Mouse (Mus musculus) intestine, embryonic 14.5 days (tissue): ENCODE results near the gene Reep6. TPM values are rescaled to one million over a fixed set of nuclear protein-coding genes. Genes with fewer than 3 reads are reported as not detected.
"Not testable (repeated sequence)": the region's sequence is repeated elsewhere in the genome, so short reads cannot be mapped to it uniquely, and the experiment has no call there.

ENCODE experiments used
- ATAC-seq: fragments of 200-750 bp; cut with Nextera tagmentation; replicated peaks from 2 replicates; pipeline ENCODE4 v1.8.0; 2017; ENCODE audit warnings: low read depth, moderate number of reproducible peaks, moderate TSS enrichment, moderate library complexity; ENCODE audit not compliant: low FRiP score, low TSS enrichment
- DNase-seq: peaks from one replicate; pipeline ENCODE4 v3.0.0-alpha.2; 2018; ENCODE audit warnings: low spot score
- H3K27ac ChIP-seq: fragments of 300-500 bp; sonication (generic); 2 replicates; pipeline ENCODE4 v1.5.1; 2014; ENCODE audit warnings: low read depth, mild to moderate bottlenecking, control low read depth
- H3K27me3 ChIP-seq: fragments of 300-500 bp; sonication (generic); replicated peaks from 2 replicates; pipeline ENCODE4 v1.6.1; 2014; ENCODE audit warnings: low read length, control low read depth; ENCODE audit not compliant: control insufficient read depth, insufficient read depth
- H3K36me3 ChIP-seq: fragments of 300-500 bp; sonication (generic); 2 replicates; pipeline ENCODE4 v1.6.1; 2014; ENCODE audit warnings: low read length, control low read depth; ENCODE audit not compliant: control insufficient read depth, insufficient read depth
- H3K4me1 ChIP-seq: fragments of 300-500 bp; sonication (generic); replicated peaks from 2 replicates; pipeline ENCODE4 v1.6.1; 2014; ENCODE audit warnings: low read length, control low read depth, mixed read lengths; ENCODE audit not compliant: control insufficient read depth, insufficient read depth
- H3K4me2 ChIP-seq: fragments of 300-500 bp; sonication (generic); 2 replicates; pipeline ENCODE4 v1.6.1; 2014; ENCODE audit warnings: low read length
- H3K4me3 ChIP-seq: fragments of 300-500 bp; sonication (generic); 2 replicates; pipeline ENCODE4 v1.5.1; 2014; ENCODE audit warnings: low read depth, low read length, control low read depth, mixed read lengths
- H3K9ac ChIP-seq: fragments of 300-500 bp; sonication (generic); 2 replicates; pipeline ENCODE4 v1.6.1; 2014; ENCODE audit warnings: mild to moderate bottlenecking, low read length
- H3K9me3 ChIP-seq: fragments of 300-500 bp; sonication (generic); 2 replicates; pipeline ENCODE4 v1.6.1; 2016; ENCODE audit warnings: low read length, control low read depth; ENCODE audit not compliant: control insufficient read depth
- WGBS: fragments of 180-500 bp; shearing (Covaris S2); extraction: QIAGEN DNeasy Blood & Tissue Kit; methylation state at CpG from one replicate; pipeline ENCODE4 v1.1.7; 2014; 5-methylcytosine and 5-hydroxymethylcytosine counted together
- polyA plus RNA-seq: library from polyadenylated mRNA; unstranded; fragments of >200 nt; fragmentation: Nextera tagmentation; extraction: Ambion mirVana; gene quantifications from 2 replicates; pipeline ENCODE4 v1.2.1, GENCODE M21; 2014

Gene Reep6
- polyA plus RNA-seq, 1 experiment from 2014 or later, result 58.1 TPM

DNA sequence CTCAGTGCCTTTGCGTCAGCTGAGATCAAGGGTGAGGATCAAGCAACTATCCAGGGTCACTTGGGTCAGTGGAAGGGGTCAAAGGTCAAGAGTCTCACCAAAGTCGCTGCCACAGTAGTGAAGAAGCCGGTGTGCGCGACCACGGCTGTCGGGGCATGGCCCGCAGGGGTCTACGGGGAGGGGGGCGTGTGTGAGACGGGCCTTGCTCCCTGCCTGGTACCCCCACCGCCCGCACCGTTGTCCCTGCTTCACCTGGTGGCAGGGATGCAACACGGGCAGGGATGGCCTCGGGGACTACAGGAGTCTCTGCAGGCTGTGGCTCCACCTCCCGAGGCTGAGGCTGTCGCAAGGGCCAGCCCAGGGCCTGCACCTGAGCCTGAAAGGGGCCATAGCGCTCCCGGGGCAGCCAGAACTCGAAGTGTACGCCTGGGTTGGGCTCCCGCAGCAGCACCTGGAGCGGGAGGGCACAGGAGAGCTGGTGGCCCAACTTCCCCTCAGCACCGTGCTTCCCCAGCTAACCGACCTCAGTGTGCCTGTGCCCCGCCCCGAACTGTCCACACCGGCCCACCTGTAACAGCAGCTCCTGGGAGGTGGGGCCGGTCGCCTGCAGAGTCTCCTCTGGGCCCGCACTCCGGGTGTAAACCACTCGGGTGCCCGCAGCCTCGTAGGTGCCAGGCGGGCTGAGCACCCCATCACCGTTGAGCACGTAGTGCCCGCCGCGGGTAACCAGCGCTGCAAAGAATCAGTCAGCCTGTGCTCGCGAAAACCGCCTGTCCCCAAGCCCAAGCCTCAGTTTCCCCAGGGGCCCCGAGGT is 11.9 kb downstream of the Reep6 start:
- Histone ChIP-seq H3K27me3 (peaks cover 64% of the 10 kb centered on the region), H3K27ac (no peak overlapping the region), H3K4me1 (peaks cover 31% of the 10 kb centered on the region), H3K9me3 (no peaks in the 10 kb centered on the region), H3K4me3 (peak overlapping the region; percentile 30), H3K36me3 (no peaks in the 10 kb centered on the region), H3K9ac (0 out of 2 replicates have a peak overlapping the region, but pooled peaks have one; percentile 13), H3K4me2 (peak overlapping the region; percentile 57)
- 5% methylated on average over 44 of the region's 47 CpGs for WGBS
- peak; percentile 66 for DNase-seq
- ATAC-seq, result no peak

DNA sequence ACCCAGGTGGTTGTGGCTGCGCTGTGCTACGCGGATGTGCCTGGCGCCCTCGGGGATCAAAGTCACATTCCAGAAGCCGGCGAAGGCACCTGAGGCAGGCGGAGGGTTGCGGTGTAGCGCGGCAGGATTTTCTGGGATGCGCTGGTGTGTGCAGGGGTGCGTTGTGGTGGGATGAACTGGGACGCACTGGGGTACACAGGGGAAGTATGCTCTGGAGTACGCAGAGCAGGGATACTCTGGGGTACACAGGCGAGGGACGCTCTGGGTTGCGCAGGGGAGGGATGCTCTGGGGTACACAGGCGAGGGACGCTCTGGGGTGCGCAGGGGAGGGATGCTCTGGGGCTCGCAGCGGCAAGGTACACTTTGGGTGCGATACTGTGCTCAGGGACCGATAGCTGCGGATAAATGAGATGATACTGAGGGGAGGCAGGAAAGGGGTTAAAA is 12.6 kb downstream of the Reep6 start:
- Histone ChIP-seq H3K36me3 (no peaks in the 10 kb centered on the region), H3K4me3 (peak overlapping the region; percentile 30), H3K4me1 (peaks cover 32% of the 10 kb centered on the region), H3K27ac (no peak overlapping the region), H3K4me2 (peak overlapping the region; percentile 57), H3K9ac (no peak overlapping the region), H3K9me3 (no peaks in the 10 kb centered on the region), H3K27me3 (peaks cover 69% of the 10 kb centered on the region)
- ATAC-seq, result no peak
- WGBS, result 3% methylated on average over 26 of the region's 26 CpGs
- peak; percentile 55 for DNase-seq

DNA sequence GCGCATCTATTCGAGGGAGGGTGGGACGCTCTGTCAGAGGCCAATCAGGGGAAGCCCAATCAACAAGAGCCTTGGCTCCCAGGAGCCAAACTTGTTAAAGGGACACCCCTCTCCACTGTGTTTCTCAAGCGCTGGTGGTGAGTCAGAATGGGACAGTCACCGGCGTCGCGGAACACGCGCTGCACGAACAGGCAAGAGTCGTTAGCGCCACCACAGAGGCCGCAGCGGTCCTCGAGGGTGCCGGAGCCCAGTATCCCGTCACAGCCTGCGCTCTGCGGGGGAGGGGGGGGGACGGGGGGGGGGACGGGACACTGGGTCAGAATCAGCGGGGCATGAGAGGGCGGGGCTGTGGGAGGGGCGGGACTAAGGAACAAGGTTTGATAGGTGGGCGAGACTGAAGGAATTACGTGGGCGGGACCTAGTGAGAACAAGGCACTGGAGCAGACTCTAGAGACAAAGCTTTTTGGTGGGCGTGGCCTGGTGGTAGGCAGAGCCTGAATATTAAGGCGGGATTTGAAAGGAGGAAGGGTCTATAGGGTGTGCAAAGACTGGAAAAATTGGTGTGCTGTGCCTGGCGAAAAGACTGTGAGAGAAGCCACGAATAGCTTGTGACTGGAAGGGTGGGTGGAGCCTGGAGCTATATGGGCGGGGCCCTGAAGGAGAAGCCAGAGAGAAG is 13.1 kb downstream of the Reep6 start:
- Histone ChIP-seq H3K27ac (no peak overlapping the region), H3K9ac (no peak overlapping the region), H3K36me3 (no peaks in the 10 kb centered on the region), H3K4me1 (peaks cover 37% of the 10 kb centered on the region), H3K27me3 (peaks cover 75% of the 10 kb centered on the region), H3K4me2 (peak overlapping the region; percentile 57), H3K4me3 (peak overlapping the region; percentile 30), H3K9me3 (no peaks in the 10 kb centered on the region)
- DNase-seq (peak; percentile 80), ATAC-seq (peak; percentile 54)
- under 1% methylated on average over 33 of the region's 33 CpGs for WGBS

DNA sequence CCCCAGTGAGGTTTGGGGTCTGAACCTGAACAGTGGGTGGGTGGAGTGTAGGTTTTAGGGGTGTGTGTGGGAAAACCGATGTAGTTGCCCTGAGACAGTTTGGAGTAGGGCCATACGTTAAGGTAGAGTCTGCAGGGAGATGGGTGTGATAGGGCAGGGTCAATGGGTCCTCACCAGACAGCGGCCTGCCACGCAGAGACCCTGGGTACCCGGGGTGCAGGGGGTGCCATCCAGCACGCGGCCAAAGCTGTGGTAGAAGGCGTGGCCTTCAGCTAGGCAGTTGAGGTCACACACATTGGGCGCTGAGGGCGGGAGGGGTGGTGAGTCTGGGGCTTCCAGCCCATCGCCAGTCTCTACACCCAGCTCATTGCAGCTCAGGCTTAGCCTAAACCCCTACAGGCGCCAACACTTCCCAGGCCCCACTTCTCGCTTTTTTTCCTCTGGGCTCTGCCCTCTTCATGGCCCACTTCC is 13.7 kb downstream of the Reep6 start:
- Histone ChIP-seq H3K4me1 (peaks cover 42% of the 10 kb centered on the region), H3K27ac (no peak overlapping the region), H3K4me2 (peak overlapping the region; percentile 57), H3K4me3 (0 out of 2 replicates have a peak overlapping the region, but pooled peaks have one; percentile 30), H3K27me3 (peaks cover 80% of the 10 kb centered on the region), H3K9me3 (no peaks in the 10 kb centered on the region), H3K9ac (no peak overlapping the region), H3K36me3 (no peaks in the 10 kb centered on the region)
- 31% methylated on average over 12 of the region's 13 CpGs for WGBS
- DNase-seq, result no peak
- ATAC-seq, result peak; percentile 9

DNA sequence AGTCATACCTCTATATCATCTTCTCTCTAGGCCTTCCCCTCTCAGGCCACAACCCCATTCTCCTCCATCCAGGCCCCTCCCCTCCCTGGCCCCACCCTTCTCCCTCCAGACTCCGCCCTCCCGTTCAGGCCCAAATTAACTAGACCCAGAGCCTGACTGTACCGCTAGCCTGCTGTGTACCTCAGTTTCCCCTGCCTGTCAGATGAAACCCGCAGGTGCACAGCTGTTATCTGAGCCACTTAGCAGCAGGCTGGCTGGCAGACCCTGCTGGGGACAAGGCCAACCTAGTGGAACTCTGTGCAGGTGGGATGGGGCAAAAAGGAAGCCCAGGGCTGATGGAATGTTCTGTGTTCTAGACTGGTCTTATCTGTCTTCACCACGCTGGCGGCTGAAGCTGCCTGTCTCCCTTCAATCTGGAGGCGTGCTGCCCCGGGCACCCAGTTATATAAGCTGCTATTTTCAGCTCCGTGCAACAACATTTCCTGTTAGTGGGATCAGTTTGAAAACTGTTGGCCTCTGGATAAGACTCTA is 14.4 kb downstream of the Reep6 start:
- no peaks in the 10 kb centered on the region for H3K36me3 ChIP-seq
- H3K9me3 ChIP-seq, result no peaks in the 10 kb centered on the region
- ATAC-seq (no peak), DNase-seq (peak; percentile 62)
- H3K4me1 ChIP-seq, result peaks cover 47% of the 10 kb centered on the region
- no peak overlapping the region for H3K4me2 ChIP-seq
- no peak overlapping the region for H3K27ac ChIP-seq
- WGBS, result 35% methylated on average over 9 of the region's 9 CpGs
- H3K4me3 ChIP-seq, result no peak overlapping the region
- H3K9ac ChIP-seq, result no peak overlapping the region
- H3K27me3 ChIP-seq, result peaks cover 88% of the 10 kb centered on the region

DNA sequence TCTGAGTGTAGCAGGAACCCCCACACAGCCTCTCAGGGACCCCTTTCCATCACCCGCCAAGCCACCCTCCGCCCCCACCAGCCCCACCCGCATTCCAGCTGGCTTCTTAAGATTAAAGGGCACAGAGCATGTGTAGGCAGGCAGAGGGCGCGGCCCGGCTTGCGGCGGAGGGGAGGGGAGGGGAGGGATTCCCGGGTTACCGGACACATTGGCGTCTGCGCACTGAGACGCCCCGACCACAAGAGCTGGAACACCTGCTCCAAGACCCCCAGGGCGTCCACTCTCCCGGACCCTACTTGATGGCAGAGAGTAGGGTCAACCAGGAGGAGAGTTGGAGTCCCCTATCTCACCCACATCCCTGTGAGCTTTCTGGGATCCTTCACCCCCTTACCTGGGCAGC is 15.4 kb downstream of the Reep6 start:
- no peaks in the 10 kb centered on the region for H3K36me3 ChIP-seq
- under 1% methylated on average over 16 of the region's 16 CpGs for WGBS
- ATAC-seq, result no peak
- H3K4me1 ChIP-seq, result peaks cover 48% of the 10 kb centered on the region
- H3K4me2 ChIP-seq, result peak overlapping the region; percentile 24
- no peak overlapping the region for H3K9ac ChIP-seq
- no peaks in the 10 kb centered on the region for H3K9me3 ChIP-seq
- no peak for DNase-seq
- H3K4me3 ChIP-seq, result no peak overlapping the region
- H3K27ac ChIP-seq, result no peak overlapping the region
- H3K27me3 ChIP-seq, result peaks cover 95% of the 10 kb centered on the region

DNA sequence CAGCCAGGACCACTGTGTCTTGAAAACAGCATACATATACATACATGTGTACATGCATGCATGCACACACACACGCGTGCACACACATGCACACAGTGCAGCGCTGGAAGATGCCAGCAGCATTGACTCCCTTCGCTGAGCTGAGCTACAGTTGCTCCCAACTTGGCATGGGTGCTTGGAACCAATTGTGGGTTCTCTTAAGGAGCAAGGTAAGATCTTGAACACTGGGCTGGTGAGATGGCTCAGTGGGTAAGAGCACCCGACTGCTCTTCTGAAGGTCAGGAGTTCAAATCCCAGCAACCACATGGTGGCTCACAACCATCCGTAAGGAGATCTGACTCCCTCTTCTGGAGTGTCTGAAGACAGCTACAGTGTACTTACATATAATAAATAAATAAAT is 16.2 kb downstream of the Reep6 start:
- not testable (repeated sequence) for H3K36me3 ChIP-seq, ATAC-seq, H3K4me2 ChIP-seq, H3K9ac ChIP-seq, H3K9me3 ChIP-seq, H3K27ac ChIP-seq, H3K4me3 ChIP-seq, DNase-seq
- Histone ChIP-seq H3K27me3 (peaks cover 93% of the 10 kb centered on the region), H3K4me1 (peaks cover 45% of the 10 kb centered on the region)
- 86% methylated on average over 5 of the region's 6 CpGs for WGBS

DNA sequence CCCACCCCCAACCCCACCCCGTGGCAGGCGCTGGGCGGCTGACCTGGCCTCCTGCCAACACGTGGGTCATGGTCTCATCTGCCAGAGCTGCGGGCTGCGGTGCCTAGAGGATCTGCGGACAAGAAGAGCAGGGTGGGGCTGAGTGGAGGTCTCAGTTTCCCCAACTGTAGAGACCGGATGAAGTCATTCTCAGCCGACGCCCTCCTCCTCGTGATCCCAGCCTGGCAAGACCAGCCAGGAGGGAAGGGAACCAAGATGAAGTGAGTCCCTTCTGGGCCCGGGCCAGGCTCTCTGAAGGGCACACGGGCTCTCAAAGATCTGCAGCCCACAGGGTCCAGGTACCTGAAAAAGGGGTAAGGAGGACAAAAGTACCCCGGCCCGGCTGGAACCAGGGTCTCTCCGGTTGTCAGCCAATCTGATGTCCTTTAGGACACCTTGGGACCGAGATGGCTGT is 17.8 kb downstream of the Reep6 start:
- Histone ChIP-seq H3K4me3 (peak overlapping the region; percentile 34), H3K27me3 (peaks cover 93% of the 10 kb centered on the region), H3K9ac (peak overlapping the region; percentile 8; the same call in 1 of the 2 replicates), H3K36me3 (no peaks in the 10 kb centered on the region), H3K4me1 (peaks cover 33% of the 10 kb centered on the region), H3K4me2 (peak overlapping the region; percentile 51), H3K27ac (no peak overlapping the region), H3K9me3 (no peaks in the 10 kb centered on the region)
- 14% methylated on average over 17 of the region's 17 CpGs for WGBS
- DNase-seq, result peak; percentile 59
- no peak for ATAC-seq
